Mouse (Mus musculus) neural tube, embryonic 13.5 days (tissue): ENCODE measurements around the gene Afmid. TPM values are rescaled to one million over a fixed set of nuclear protein-coding genes. Genes with fewer than 3 reads are reported as not detected.
"Not testable (repeated sequence)": the region's sequence is repeated elsewhere in the genome, so short reads cannot be mapped to it uniquely, and the experiment has no call there.

Experiments
- ATAC-seq: fragments of 200-750 bp; cut with Nextera tagmentation; 2 replicates; pipeline ENCODE4 v1.8.0; 2017; ENCODE audit warnings: low read depth, mild to moderate bottlenecking, moderate TSS enrichment, moderate library complexity
- H3K27ac ChIP-seq: fragments of 300-500 bp; sonication (generic); replicated peaks from 2 replicates; pipeline ENCODE4 v1.5.1; 2015; ENCODE audit warnings: moderate library complexity, mild to moderate bottlenecking, inconsistent platforms
- H3K27me3 ChIP-seq: fragments of 300-500 bp; sonication (generic); 2 replicates; pipeline ENCODE4 v1.6.1; 2015; ENCODE audit warnings: mild to moderate bottlenecking, inconsistent platforms
- H3K36me3 ChIP-seq: fragments of 300-500 bp; sonication (generic); 2 replicates; pipeline ENCODE4 v1.6.1; 2015; ENCODE audit warnings: mild to moderate bottlenecking, inconsistent platforms
- H3K4me1 ChIP-seq: fragments of 300-500 bp; sonication (generic); replicated peaks from 2 replicates; pipeline ENCODE4 v1.6.1; 2015; ENCODE audit warnings: inconsistent platforms
- H3K4me2 ChIP-seq: fragments of 300-500 bp; sonication (generic); 2 replicates; pipeline ENCODE4 v1.6.1; 2015; ENCODE audit warnings: inconsistent platforms, mild to moderate bottlenecking, moderate library complexity
- H3K4me3 ChIP-seq: fragments of 300-500 bp; sonication (generic); 2 replicates; pipeline ENCODE4 v1.5.1; 2015; ENCODE audit warnings: mild to moderate bottlenecking, inconsistent platforms
- H3K9ac ChIP-seq: fragments of 300-500 bp; sonication (generic); 2 replicates; pipeline ENCODE4 v1.6.1; 2015; ENCODE audit warnings: moderate library complexity, mild to moderate bottlenecking, inconsistent platforms
- H3K9me3 ChIP-seq: fragments of 300-500 bp; sonication (generic); 2 replicates; pipeline ENCODE4 v1.6.1; 2016; ENCODE audit warnings: inconsistent platforms
- WGBS: fragments of 180-500 bp; shearing (Covaris S2); methylation state at CpG from one replicate; pipeline ENCODE4 v1.1.7; 2015; 5-methylcytosine and 5-hydroxymethylcytosine counted together
- polyA plus RNA-seq: library from polyadenylated mRNA; unstranded; fragments of >200 nt; fragmentation: Nextera tagmentation; extraction: Ambion mirVana; gene quantifications from 2 replicates; pipeline ENCODE4 v1.2.1, GENCODE M21; 2015

Gene Afmid
- polyA plus RNA-seq, 1 experiment from 2014 or later: 2.7 TPM

DNA sequence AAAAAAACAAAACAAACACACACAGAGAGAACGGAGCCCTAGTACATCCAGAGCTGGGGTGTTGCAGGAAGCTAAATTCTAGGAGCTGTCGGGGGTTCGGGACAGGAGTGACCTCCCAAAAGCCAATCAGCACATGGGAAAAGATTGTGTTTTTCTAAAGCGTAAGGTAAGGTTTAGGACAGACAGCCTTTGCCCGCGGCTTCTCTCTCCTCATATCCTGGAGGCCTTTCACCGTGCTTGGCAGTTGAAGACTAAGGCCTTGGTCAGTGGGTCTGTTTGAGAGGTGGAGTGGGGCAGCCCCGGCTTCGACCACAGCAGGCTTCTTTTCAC is 43.1 kb upstream of the Afmid start:
- no peaks in the 10 kb centered on the region for H3K36me3 ChIP-seq
- peak overlapping the region; percentile 26 for H3K4me3 ChIP-seq
- 0 out of 2 replicates have a peak overlapping the region, but pooled peaks have one; percentile 42 for H3K27ac ChIP-seq
- ATAC-seq: no peak
- H3K27me3 ChIP-seq: peaks cover 54% of the 10 kb centered on the region
- H3K4me1 ChIP-seq: peaks cover 56% of the 10 kb centered on the region
- peak overlapping the region; percentile 61 for H3K9ac ChIP-seq
- H3K9me3 ChIP-seq: no peaks in the 10 kb centered on the region
- 51% methylated on average over 9 of the region's 9 CpGs for WGBS
- H3K4me2 ChIP-seq: peak overlapping the region; percentile 56

DNA sequence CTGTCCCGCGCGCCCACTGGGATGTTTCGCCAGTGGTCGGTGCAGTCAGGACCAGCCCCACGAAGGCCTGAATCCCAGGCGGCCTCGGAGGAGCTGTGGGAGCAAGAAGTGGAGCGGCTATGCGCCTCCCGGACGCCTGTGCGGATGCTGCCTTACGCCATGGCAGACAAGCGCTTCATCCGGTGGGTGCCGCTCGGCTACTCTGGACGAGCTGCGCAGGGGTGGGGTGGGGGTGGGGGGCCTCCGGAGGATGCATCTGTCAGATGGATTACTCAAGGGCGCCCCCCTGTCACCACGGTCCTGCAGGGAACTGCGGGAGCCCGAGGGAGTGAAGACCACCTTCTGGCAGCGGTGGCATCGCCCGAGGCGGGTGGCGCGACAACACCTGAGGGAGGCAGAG is 42.6 kb upstream of the Afmid start:
- H3K4me1 ChIP-seq: peaks cover 52% of the 10 kb centered on the region
- peak overlapping the region; percentile 61 for H3K9ac ChIP-seq
- H3K9me3 ChIP-seq: no peaks in the 10 kb centered on the region
- H3K36me3 ChIP-seq: no peaks in the 10 kb centered on the region
- H3K4me2 ChIP-seq: peak overlapping the region; percentile 56
- peak; percentile 27; the same call in 1 of the 2 replicates for ATAC-seq
- peaks cover 54% of the 10 kb centered on the region for H3K27me3 ChIP-seq
- 5% methylated on average over 31 of the region's 31 CpGs for WGBS
- H3K4me3 ChIP-seq: peak overlapping the region; percentile 26
- 0 out of 2 replicates have a peak overlapping the region, but pooled peaks have one; percentile 42 for H3K27ac ChIP-seq

DNA sequence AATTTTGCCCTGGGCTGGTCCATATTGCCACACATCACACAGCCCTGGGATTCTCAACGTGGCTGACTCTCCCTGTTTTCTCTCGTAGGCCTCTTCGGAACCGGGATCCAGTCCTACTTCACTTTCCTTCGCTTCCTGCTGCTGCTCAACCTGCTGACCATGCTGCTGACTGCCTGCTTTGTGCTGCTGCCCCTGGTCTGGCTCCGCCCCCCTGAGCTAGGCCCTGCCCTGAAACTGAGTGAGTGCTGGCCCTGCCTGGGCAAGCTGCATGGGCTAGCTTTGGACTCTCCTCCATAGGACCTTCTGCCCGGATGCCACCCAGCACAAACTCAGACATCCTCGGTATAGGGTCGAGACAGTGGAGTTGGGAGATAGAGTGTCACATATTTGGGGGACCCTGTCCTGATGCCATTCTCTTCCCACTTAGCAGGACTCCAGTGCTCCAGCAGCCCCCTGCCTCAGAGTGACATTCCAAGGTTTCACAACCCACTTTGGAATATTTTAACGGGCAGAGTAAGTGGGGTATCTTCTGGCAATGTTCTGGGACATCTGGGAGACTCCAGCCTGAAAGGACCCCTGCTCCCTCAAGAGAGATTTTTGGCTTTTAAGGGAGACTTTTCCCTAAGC is 41.9 kb upstream of the Afmid start:
- 28% methylated on average over 10 of the region's 10 CpGs for WGBS
- no peak overlapping the region for H3K4me3 ChIP-seq
- H3K9me3 ChIP-seq: no peaks in the 10 kb centered on the region
- peaks cover 45% of the 10 kb centered on the region for H3K4me1 ChIP-seq
- H3K4me2 ChIP-seq: peak overlapping the region; percentile 56
- peak overlapping the region; percentile 61 for H3K9ac ChIP-seq
- H3K36me3 ChIP-seq: no peaks in the 10 kb centered on the region
- no peak for ATAC-seq
- H3K27ac ChIP-seq: no peak overlapping the region
- H3K27me3 ChIP-seq: peaks cover 54% of the 10 kb centered on the region

DNA sequence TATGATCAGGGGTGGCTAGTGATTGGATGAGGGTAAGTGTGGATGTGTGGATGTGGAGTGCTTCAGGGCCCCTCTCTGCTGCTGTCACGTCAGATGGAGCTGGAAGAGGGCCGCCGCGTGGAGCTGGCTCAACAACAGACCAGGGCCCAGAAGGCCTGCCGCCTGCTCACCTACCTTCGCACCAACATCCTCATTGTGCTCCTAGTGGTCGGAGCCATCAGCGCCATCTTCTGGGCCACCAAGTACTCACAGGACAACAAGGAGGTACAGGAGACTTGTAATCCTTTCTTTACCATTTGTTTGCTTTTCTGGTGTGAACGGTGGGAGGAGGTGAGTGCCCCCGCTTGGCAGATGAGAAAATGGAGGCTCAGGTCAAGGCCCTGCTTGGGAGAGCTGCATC is 39.4 kb upstream of the Afmid start:
- H3K4me1 ChIP-seq: peaks cover 27% of the 10 kb centered on the region
- H3K4me3 ChIP-seq: no peak overlapping the region
- H3K4me2 ChIP-seq: no peak overlapping the region
- no peak overlapping the region for H3K9ac ChIP-seq
- no peak for ATAC-seq
- peaks cover 49% of the 10 kb centered on the region for H3K27me3 ChIP-seq
- no peaks in the 10 kb centered on the region for H3K9me3 ChIP-seq
- no peak overlapping the region for H3K27ac ChIP-seq
- H3K36me3 ChIP-seq: no peaks in the 10 kb centered on the region
- 10% methylated on average over 10 of the region's 10 CpGs for WGBS

DNA sequence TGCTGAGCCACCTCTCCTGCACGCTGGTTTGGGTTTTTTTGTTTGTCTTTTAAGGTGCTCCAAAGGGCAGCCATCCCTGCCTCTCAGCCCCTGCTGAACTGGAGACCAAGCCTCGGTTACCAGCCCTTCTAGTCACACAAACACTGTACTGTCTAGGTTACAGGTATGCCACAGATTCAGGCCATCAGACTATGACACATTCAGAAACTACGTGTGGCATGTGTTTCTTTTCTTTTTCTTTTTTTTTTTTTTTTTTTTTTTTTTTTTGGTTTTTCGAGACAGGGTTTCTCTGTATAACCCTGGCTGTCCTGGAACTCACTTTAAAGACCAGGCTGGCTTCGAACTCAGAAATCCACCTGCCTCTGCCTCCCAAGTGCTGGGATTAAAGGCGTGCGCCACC is 37.2 kb upstream of the Afmid start:
- H3K36me3 ChIP-seq, H3K9me3 ChIP-seq, H3K27ac ChIP-seq, H3K4me2 ChIP-seq, ATAC-seq, H3K9ac ChIP-seq, H3K4me3 ChIP-seq: not testable (repeated sequence)
- Histone ChIP-seq H3K27me3 (peaks cover 46% of the 10 kb centered on the region), H3K4me1 (peaks cover 13% of the 10 kb centered on the region)
- WGBS: 83% methylated on average over 7 of the region's 7 CpGs

DNA sequence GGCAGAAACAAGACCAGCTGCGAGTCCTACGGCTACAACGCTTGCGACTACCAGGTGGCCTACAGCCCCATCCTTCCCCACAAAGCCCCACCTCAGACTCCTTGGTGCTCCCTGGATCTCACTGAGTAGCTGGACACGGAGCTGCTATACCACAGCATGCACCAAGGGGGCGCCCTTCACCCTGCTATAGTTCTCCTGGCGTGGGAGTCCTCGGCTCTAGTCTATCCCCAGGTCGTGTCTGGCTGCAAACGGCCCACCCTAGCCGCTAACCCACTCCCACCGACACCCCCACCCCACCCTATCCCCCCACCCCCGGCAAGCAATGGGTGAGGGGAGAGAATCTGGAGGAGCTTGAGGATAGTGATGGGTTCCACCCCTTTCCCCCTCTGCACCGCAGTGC is 35.4 kb upstream of the Afmid start:
- Histone ChIP-seq H3K4me1 (peaks cover 11% of the 10 kb centered on the region), H3K9ac (no peak overlapping the region), H3K27me3 (peaks cover 30% of the 10 kb centered on the region), H3K27ac (no peak overlapping the region), H3K4me3 (no peak overlapping the region), H3K4me2 (peak overlapping the region; percentile 30), H3K9me3 (no peaks in the 10 kb centered on the region), H3K36me3 (no peaks in the 10 kb centered on the region)
- ATAC-seq: no peak
- WGBS: 7% methylated on average over 14 of the region's 14 CpGs

DNA sequence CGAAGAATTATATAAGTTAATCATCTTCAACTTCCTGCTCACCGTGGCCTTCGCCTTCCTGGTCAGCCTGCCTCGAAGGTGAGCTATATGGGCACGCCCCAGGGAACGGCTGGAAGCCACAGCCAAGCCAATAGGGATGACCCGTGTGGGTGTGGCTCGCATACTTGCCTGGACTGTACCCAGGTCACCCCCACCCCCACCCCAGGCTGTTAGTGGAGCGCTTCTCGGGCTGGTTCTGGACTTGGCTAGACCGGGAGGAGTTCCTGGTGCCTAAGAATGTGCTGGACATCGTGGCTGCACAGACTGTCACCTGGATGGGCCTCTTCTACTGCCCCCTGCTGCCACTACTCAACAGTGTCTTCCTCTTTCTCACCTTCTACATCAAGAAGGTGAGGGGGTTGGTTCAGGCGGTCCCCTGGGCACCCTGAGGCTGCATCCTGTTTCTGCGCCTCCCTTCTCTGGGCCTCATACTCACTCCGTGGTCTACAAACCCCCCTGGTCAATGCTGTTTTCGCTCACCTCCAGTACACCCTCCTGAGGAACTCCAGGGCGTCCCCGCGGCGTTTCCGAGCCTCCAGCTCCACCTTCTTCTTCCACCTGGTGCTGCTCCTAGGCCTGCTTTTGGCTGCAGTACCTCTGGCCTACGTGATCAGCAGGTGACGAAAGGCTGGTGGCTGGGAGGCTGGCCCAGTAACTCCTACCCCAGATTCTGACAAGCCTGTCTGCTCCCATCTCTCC is 34.9 kb upstream of the Afmid start:
- no peak for ATAC-seq
- Histone ChIP-seq H3K27me3 (peaks cover 26% of the 10 kb centered on the region), H3K4me2 (peak overlapping the region; percentile 30), H3K36me3 (no peaks in the 10 kb centered on the region), H3K27ac (no peak overlapping the region), H3K4me1 (peaks cover 11% of the 10 kb centered on the region), H3K9me3 (no peaks in the 10 kb centered on the region), H3K4me3 (no peak overlapping the region), H3K9ac (no peak overlapping the region)
- WGBS: 38% methylated on average over 23 of the region's 23 CpGs

DNA sequence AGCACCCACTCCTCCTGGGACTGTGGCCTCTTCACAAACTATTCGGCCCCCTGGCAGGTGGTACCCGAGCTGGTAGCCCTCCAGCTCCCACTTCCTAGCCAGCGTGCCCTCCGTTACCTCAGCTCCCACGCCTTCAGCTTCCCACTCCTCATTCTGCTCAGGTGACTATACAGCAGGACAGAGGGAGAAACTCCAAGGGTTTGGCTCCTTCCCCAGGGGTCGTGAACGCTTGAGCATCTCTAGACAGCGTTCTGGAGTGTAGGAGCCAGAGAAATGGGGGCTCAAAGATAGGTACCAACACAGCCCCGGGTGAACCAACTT is 34.3 kb upstream of the Afmid start:
- H3K27me3 ChIP-seq: peaks cover 26% of the 10 kb centered on the region
- H3K4me3 ChIP-seq: no peak overlapping the region
- H3K36me3 ChIP-seq: no peaks in the 10 kb centered on the region
- 84% methylated on average over 9 of the region's 9 CpGs for WGBS
- no peaks in the 10 kb centered on the region for H3K9me3 ChIP-seq
- H3K9ac ChIP-seq: no peak overlapping the region
- peaks cover 11% of the 10 kb centered on the region for H3K4me1 ChIP-seq
- ATAC-seq: no peak
- H3K4me2 ChIP-seq: no peak overlapping the region
- H3K27ac ChIP-seq: no peak overlapping the region

DNA sequence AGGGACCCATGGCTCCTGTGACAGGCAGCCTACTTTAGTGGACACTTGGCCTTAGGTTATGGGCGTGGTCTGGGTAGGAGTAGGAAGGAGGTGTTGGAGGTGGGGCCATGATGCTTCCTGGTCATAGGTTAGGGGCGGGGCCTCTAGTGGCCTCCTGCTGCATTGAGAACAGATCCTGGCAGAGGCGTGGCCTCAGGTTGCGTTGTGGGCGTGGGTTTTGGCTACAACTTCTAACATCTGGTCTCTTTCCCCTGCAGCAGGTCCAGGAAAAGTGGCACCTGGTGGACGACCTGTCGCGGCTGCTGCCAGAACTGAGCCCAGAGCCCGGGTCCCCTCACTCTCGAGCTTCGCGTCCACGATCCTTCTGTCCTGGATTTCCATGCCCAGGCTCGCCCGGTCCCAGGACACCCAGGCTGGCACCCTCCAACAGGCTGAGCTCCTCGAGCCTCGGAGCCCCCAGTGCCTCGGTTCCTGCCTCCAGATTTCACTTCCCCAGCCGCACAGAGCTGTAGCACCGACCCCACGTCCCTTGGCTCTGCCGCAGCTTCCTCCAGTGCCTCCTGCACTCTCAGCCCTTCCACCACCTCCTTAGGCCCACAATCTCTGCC is 33.3 kb upstream of the Afmid start:
- H3K4me1 ChIP-seq: peaks cover 11% of the 10 kb centered on the region
- H3K4me3 ChIP-seq: no peak overlapping the region
- 10% methylated on average over 22 of the region's 22 CpGs for WGBS
- peak overlapping the region; percentile 20; the same call in 1 of the 2 replicates for H3K4me2 ChIP-seq
- no peaks in the 10 kb centered on the region for H3K36me3 ChIP-seq
- H3K27me3 ChIP-seq: peaks cover 26% of the 10 kb centered on the region
- H3K9me3 ChIP-seq: no peaks in the 10 kb centered on the region
- no peak for ATAC-seq
- no peak overlapping the region for H3K27ac ChIP-seq
- H3K9ac ChIP-seq: 0 out of 2 replicates have a peak overlapping the region, but pooled peaks have one; percentile 22

DNA sequence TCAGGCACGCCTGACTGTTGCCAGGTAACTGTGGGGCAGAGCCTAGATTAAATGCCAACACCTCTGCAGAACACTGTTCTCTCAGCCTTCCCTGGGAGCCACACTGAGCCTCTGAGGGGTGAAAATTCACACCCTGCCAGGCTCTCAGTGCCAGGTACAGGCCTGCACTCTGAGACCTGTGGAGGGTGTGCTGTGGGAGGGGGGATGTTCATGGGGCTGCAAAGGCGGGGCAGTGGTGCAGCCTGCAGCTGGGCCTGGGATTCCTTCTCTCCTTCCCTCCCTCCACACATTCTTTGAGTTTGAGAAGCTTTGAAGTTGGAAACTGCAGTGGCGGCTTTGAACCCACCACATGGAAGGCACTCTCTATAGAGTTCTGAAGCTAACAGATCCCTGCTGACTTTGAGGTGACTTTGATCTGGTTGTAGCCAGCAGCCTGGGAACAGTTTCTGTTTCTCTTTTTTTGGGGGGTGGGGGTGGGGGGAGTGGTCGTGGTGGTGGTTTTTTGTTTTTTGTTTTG is 31.6 kb upstream of the Afmid start:
- H3K27me3 ChIP-seq: peaks cover 26% of the 10 kb centered on the region
- no peaks in the 10 kb centered on the region for H3K36me3 ChIP-seq
- ATAC-seq: no peak
- H3K9ac ChIP-seq: no peak overlapping the region
- peaks cover 11% of the 10 kb centered on the region for H3K4me1 ChIP-seq
- no peaks in the 10 kb centered on the region for H3K9me3 ChIP-seq
- H3K4me2 ChIP-seq: no peak overlapping the region
- no peak overlapping the region for H3K4me3 ChIP-seq
- WGBS: 59% methylated on average over 4 of the region's 4 CpGs
- H3K27ac ChIP-seq: no peak overlapping the region

DNA sequence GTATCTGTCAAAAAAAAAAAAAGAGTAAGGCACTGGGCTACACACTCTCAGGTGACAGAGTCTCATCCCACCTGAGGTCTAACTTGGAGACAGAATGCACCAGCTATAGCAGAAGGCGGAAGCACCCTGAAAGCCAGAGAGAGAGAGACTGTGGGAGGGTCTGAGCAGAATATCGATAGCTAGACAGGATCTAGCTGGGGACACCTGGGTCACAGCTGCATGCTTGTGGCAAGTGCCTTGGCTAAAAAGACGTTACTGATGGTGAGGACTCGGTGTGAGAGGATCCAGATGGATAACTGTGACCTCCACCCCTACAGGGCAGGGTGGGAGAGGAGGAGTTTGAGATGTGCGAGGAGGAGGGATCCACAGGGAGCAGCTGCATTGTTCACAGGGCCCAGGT is 28.8 kb upstream of the Afmid start:
- Histone ChIP-seq H3K9me3 (no peaks in the 10 kb centered on the region), H3K36me3 (no peaks in the 10 kb centered on the region), H3K27me3 (peaks cover 8% of the 10 kb centered on the region), H3K4me1 (0 out of 2 replicates have a peak, but pooled peaks cover 3% of the 10 kb centered on the region), H3K27ac (no peak overlapping the region), H3K4me3 (no peak overlapping the region), H3K4me2 (no peak overlapping the region), H3K9ac (no peak overlapping the region)
- ATAC-seq: no peak
- WGBS: 45% methylated on average over 5 of the region's 5 CpGs

DNA sequence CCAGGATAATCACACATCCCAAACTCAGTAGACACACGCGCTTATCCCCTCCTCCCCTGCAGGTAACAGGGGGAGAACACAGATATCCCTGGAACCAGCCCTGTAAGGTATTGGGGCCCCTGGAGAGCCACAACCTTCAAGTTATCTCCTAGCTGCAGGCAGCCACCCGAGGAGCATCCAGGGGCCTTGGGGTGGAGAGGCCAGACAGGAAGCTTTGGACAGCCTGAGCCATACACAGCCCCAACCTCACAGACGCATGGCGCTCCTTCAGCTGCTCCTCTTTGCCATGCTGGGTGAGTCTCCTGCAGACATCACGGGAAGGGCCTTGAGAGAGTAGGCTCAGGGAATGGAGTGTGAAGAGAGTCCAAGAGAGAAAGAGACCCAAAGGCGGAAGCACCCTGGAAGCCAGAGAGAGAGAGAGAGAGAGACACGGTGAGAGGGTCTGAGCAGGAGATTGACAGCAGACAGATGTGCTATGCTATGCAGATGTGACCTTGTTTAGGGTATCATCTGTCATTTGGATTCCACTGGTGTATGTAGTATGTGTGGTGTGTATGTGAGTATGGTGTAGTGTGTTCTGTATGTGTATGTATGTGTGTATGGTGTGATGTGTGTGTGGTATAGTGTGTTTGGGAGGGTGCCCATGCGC is 28.1 kb upstream of the Afmid start, which contains the start of gene 6030468B19Rik:
Gene 6030468B19Rik, plus strand, starts transcription at position 150 of the 649 bp plus-strand sequence.
- H3K4me3 ChIP-seq: no peak within 1 kb of the TSS
- H3K9me3 ChIP-seq: no peaks in the 10 kb centered on the region
- H3K4me1 ChIP-seq: 0 out of 2 replicates have a peak, but pooled peaks cover under 1% of the 10 kb centered on the region
- ATAC-seq: no peak
- WGBS: 70% methylated on average over 9 of the region's 9 CpGs
- H3K4me2 ChIP-seq: no peak within 1 kb of the TSS
- H3K9ac ChIP-seq: no peak within 1 kb of the TSS
- H3K27ac ChIP-seq: no peak within 1 kb of the TSS
- no peaks in the 10 kb centered on the region for H3K36me3 ChIP-seq
- H3K27me3 ChIP-seq: 0 out of 2 replicates have a peak, but pooled peaks cover 3% of the 10 kb centered on the region
